Mouse (Mus musculus): ENCODE data around the gene Scamp2.

DNA sequence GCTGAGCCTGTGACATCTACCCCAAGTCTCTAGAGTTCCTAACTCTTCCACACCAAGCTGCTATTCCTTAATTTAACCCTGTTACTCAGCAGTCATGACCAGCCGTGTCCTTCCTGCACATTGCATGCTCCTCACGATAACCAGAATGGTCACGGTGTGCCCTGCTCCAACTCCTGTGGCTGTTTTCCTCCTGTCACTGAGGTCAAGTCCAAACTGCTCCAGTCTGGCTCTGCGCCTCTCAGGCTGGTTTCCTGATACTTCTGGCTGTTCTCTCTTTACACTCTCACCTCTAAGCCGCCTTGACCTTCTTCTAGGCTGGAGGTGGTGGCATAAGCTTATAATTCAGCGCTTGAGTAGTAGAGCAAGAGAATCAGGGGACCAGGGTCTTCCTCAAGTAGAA is 7.8 kb downstream of the Scamp2 start:
- no peak for TF ChIP-seq CTCF (IDR thresholded peaks at IDR 0.05)
- no peak for TF ChIP-seq EP300 (IDR thresholded peaks at IDR 0.05)

All from lung, postnatal 0 days (tissue).